Comparison of ENCODE assay signal across 23 mouse cellular contexts in genomic region chr2:71742557-71742956, GRCm38 (mm10). TPM values are rescaled to one million over a fixed set of nuclear protein-coding genes. Genes with fewer than 3 reads are reported as not detected.
DNase-seq lines count a peak whose midpoint lies in the region; ATAC-seq and TF ChIP-seq lines count a peak whose summit lies in the region.
"Had no signal": no experiment of that assay in that cellular context is flagged by ENCODE, and none has a peak within 500 bp of the region (broad histone marks: within the 10 kb centered on the region; RNA-seq: fewer than 3 reads in every experiment).

No protein-coding gene starts in this region.

- H3K9ac ChIP-seq in forebrain, embryonic 13.5 days = no peak overlapping the region
- no peak overlapping the region for H3K9ac ChIP-seq in forebrain, embryonic 11.5 days (ENCODE audit: low read length)
- H3K9ac ChIP-seq in forebrain, embryonic 15.5 days (replicated peaks) = no peak overlapping the region
- no peak overlapping the region for H3K9ac ChIP-seq in forebrain, embryonic 12.5 days
- H3K9ac ChIP-seq in midbrain, embryonic 14.5 days (replicated peaks; ENCODE audit: low read length) = no peak overlapping the region
- H3K9ac ChIP-seq in midbrain, embryonic 11.5 days (ENCODE audit: low read length) = no peak overlapping the region
- H3K9ac ChIP-seq: embryonic facial prominence, embryonic 12.5 days had no signal

- no peak overlapping the region for H3K4me3 ChIP-seq in forebrain, embryonic 13.5 days
- H3K4me3 ChIP-seq in forebrain, embryonic 11.5 days (ENCODE audit: low read depth, low read length) = no peak overlapping the region
- H3K4me3 ChIP-seq in forebrain, embryonic 15.5 days = no peak overlapping the region
- H3K4me3 ChIP-seq in forebrain, embryonic 12.5 days (replicated peaks) = no peak overlapping the region
- no peak overlapping the region for H3K4me3 ChIP-seq in midbrain, embryonic 14.5 days (replicated peaks; ENCODE audit: low read depth, low read length)
- no peak overlapping the region for H3K4me3 ChIP-seq in midbrain, embryonic 11.5 days (ENCODE audit: low read depth, low read length)
- H3K4me3 ChIP-seq: embryonic facial prominence, embryonic 10.5 days; embryonic facial prominence, embryonic 12.5 days had no signal

- H3K4me2 ChIP-seq in forebrain, embryonic 13.5 days = no peak overlapping the region
- H3K4me2 ChIP-seq in forebrain, embryonic 11.5 days (ENCODE audit: low read depth, low read length, severe bottlenecking) = no peak overlapping the region
- no peak overlapping the region for H3K4me2 ChIP-seq in forebrain, embryonic 15.5 days (replicated peaks)
- H3K4me2 ChIP-seq in forebrain, embryonic 12.5 days = no peak overlapping the region
- H3K4me2 ChIP-seq in midbrain, embryonic 14.5 days (ENCODE audit: low read length) = no peak overlapping the region
- H3K4me2 ChIP-seq in midbrain, embryonic 11.5 days = no peak overlapping the region
- H3K4me2 ChIP-seq: embryonic facial prominence, embryonic 12.5 days had no signal

- no peaks in the 10 kb centered on the region for H3K27me3 ChIP-seq in forebrain, embryonic 13.5 days
- no peaks in the 10 kb centered on the region for H3K27me3 ChIP-seq in forebrain, embryonic 11.5 days (ENCODE audit: control insufficient read depth, insufficient read depth, low read length)
- no peaks in the 10 kb centered on the region for H3K27me3 ChIP-seq in forebrain, embryonic 15.5 days
- no peaks in the 10 kb centered on the region for H3K27me3 ChIP-seq in forebrain, embryonic 12.5 days
- 0 out of 2 replicates have a peak, but pooled peaks cover 3% of the 10 kb centered on the region for H3K27me3 ChIP-seq in midbrain, embryonic 14.5 days (ENCODE audit: control insufficient read depth, insufficient read depth, low read length)
- H3K27me3 ChIP-seq in midbrain, embryonic 11.5 days (ENCODE audit: control insufficient read depth, insufficient read depth, low read length) = no peaks in the 10 kb centered on the region; the same call in 1 of the 2 replicates
- H3K27me3 ChIP-seq: CH12.LX; embryonic facial prominence, embryonic 12.5 days; Patski had no signal

- no peaks in the 10 kb centered on the region for H3K9me3 ChIP-seq in forebrain, embryonic 13.5 days (replicated peaks)
- no peaks in the 10 kb centered on the region for H3K9me3 ChIP-seq in forebrain, embryonic 11.5 days (ENCODE audit: control insufficient read depth, low read length)
- H3K9me3 ChIP-seq in forebrain, embryonic 15.5 days = no peaks in the 10 kb centered on the region
- H3K9me3 ChIP-seq in forebrain, embryonic 12.5 days = no peaks in the 10 kb centered on the region
- no peaks in the 10 kb centered on the region for H3K9me3 ChIP-seq in midbrain, embryonic 14.5 days (ENCODE audit: control insufficient read depth, low read length)
- no peaks in the 10 kb centered on the region for H3K9me3 ChIP-seq in midbrain, embryonic 11.5 days (ENCODE audit: control insufficient read depth, low read length)
- H3K9me3 ChIP-seq: embryonic facial prominence, embryonic 10.5 days; embryonic facial prominence, embryonic 12.5 days had no signal

- H3K27ac ChIP-seq in forebrain, embryonic 13.5 days = 0 out of 2 replicates have a peak overlapping the region, but pooled peaks have one; percentile 26
- no peak overlapping the region for H3K27ac ChIP-seq in forebrain, embryonic 11.5 days (ENCODE audit: low read depth, low read length)
- H3K27ac ChIP-seq in forebrain, embryonic 15.5 days (replicated peaks) = peak overlapping the region; percentile 38; the same call in 1 of the 2 replicates
- no peak overlapping the region; the same call in 1 of the 2 replicates for H3K27ac ChIP-seq in forebrain, embryonic 12.5 days
- no peak overlapping the region for H3K27ac ChIP-seq in midbrain, embryonic 14.5 days (replicated peaks; ENCODE audit: low read depth, low read length)
- H3K27ac ChIP-seq in midbrain, embryonic 11.5 days (ENCODE audit: low read depth, low read length) = no peak overlapping the region
- H3K27ac ChIP-seq: embryonic facial prominence, embryonic 10.5 days; embryonic facial prominence, embryonic 12.5 days had no signal

- ATAC-seq in forebrain, embryonic 13.5 days = no peak
- ATAC-seq in forebrain, embryonic 11.5 days (replicated peaks; ENCODE audit: low FRiP score) = no peak
- no peak for ATAC-seq in forebrain, embryonic 15.5 days (replicated peaks)
- ATAC-seq in forebrain, embryonic 12.5 days (ENCODE audit: low FRiP score) = no peak
- ATAC-seq in midbrain, embryonic 14.5 days (ENCODE audit: low FRiP score, low TSS enrichment) = no peak
- ATAC-seq in midbrain, embryonic 11.5 days (ENCODE audit: low FRiP score) = no peak
- ATAC-seq: activated CD4-positive, CD25-positive, alpha-beta regulatory T cell, adult 4 months; CD4-positive, CD25-positive, alpha-beta regulatory T cell, adult 4 months; Patski had no signal

- no peak for TF ChIP-seq CTCF in brain, embryonic 14.5 days (IDR thresholded peaks at IDR 0.05; ENCODE audit: borderline replicate concordance, extremely low read depth, insufficient read depth, insufficient read length)

- peaks cover 36% of the 10 kb centered on the region for H3K4me1 ChIP-seq in forebrain, embryonic 13.5 days
- H3K4me1 ChIP-seq in forebrain, embryonic 11.5 days (replicated peaks; ENCODE audit: control insufficient read depth, insufficient read depth, low read length) = peaks cover 10% of the 10 kb centered on the region; the same call in 1 of the 2 replicates
- H3K4me1 ChIP-seq in forebrain, embryonic 15.5 days = peaks cover 28% of the 10 kb centered on the region
- peaks cover 39% of the 10 kb centered on the region for H3K4me1 ChIP-seq in forebrain, embryonic 12.5 days
- peaks cover 19% of the 10 kb centered on the region for H3K4me1 ChIP-seq in midbrain, embryonic 14.5 days (ENCODE audit: control insufficient read depth, insufficient read depth, low read length)
- peaks cover 24% of the 10 kb centered on the region for H3K4me1 ChIP-seq in midbrain, embryonic 11.5 days (ENCODE audit: control insufficient read depth, insufficient read depth, low read length)

- H3K36me3 ChIP-seq in forebrain, embryonic 13.5 days (ENCODE audit: poor library complexity, severe bottlenecking) = no peaks in the 10 kb centered on the region
- no peaks in the 10 kb centered on the region for H3K36me3 ChIP-seq in forebrain, embryonic 11.5 days (ENCODE audit: control insufficient read depth, insufficient read depth, low read length)
- H3K36me3 ChIP-seq in forebrain, embryonic 15.5 days = no peaks in the 10 kb centered on the region
- no peaks in the 10 kb centered on the region for H3K36me3 ChIP-seq in forebrain, embryonic 12.5 days (replicated peaks)
- no peaks in the 10 kb centered on the region for H3K36me3 ChIP-seq in midbrain, embryonic 14.5 days (ENCODE audit: control insufficient read depth, insufficient read depth, low read length)
- H3K36me3 ChIP-seq in midbrain, embryonic 11.5 days (ENCODE audit: control insufficient read depth, insufficient read depth, low read length) = no peaks in the 10 kb centered on the region
- H3K36me3 ChIP-seq: embryonic facial prominence, embryonic 10.5 days; embryonic facial prominence, embryonic 12.5 days had no signal

- no peak for DNase-seq in forebrain, embryonic 11.5 days (ENCODE audit: low spot score)
- peak; percentile 37 for DNase-seq in midbrain, embryonic 14.5 days
- DNase-seq in midbrain, embryonic 11.5 days (ENCODE audit: low spot score, missing footprints) = no peak
- DNase-seq in brain, embryonic 14.5 days (ENCODE audit: low read depth) = peak; percentile 80
- DNase-seq in cerebellum, adult 8-10 months = no peak
- DNase-seq: adrenal gland, adult 8-10 months; adrenal gland, postnatal 14 days; adrenal gland, postnatal 36 days; B cell, adult 2 months; cerebellum, adult 11 months; cerebellum, adult 18-20 months; cerebellum, adult 9-10 months; cerebellum, postnatal 10 days; cerebellum, postnatal 25 days had no signal

- TF ChIP-seq POLR2A in brain, embryonic 14.5 days (IDR thresholded peaks at IDR 0.05; ENCODE audit: borderline replicate concordance, extremely low read depth, insufficient read depth, insufficient read length, poor library complexity, severe bottlenecking) = no peak

- 27% methylated on average over 4 of the region's 4 CpGs for WGBS in forebrain, embryonic 13.5 days
- WGBS in forebrain, embryonic 11.5 days = 62% methylated on average over 4 of the region's 4 CpGs
- 12% methylated on average over 4 of the region's 4 CpGs for WGBS in forebrain, embryonic 15.5 days
- 46% methylated on average over 4 of the region's 4 CpGs for WGBS in forebrain, embryonic 12.5 days
- WGBS in midbrain, embryonic 14.5 days = 44% methylated on average over 4 of the region's 4 CpGs
- WGBS in midbrain, embryonic 11.5 days = 78% methylated on average over 4 of the region's 4 CpGs

RNA-seq across cellular contexts. Expression of gene Itga6, which starts 2.9 kb away (rescaled TPM):
- 31.1 and 32.0 TPM in 2 replicates for polyA plus RNA-seq in forebrain, embryonic 13.5 days (2015; fragmentation: Nextera tagmentation; extraction: Ambion mirVana)
- polyA plus RNA-seq in forebrain, embryonic 11.5 days (2014; fragmentation: Nextera tagmentation; extraction: Ambion mirVana) = 54.2 and 59.5 TPM in 2 replicates
- 25.7 TPM in 2 replicates for polyA plus RNA-seq in forebrain, embryonic 15.5 days (2015; fragmentation: Nextera tagmentation; extraction: Ambion mirVana)
- polyA plus RNA-seq in forebrain, embryonic 12.5 days (2016; fragmentation: Nextera tagmentation; extraction: Ambion mirVana) = 47.1 and 48.3 TPM in 2 replicates
- polyA plus RNA-seq in midbrain, embryonic 14.5 days (2014; fragmentation: Nextera tagmentation; extraction: Ambion mirVana) = 15.9 and 21.6 TPM in 2 replicates
- 28.5 and 28.7 TPM in 2 replicates for polyA plus RNA-seq in midbrain, embryonic 11.5 days (2014; fragmentation: Nextera tagmentation; extraction: Ambion mirVana)
- 30.7 and 36.8 TPM in 2 replicates for polyA plus RNA-seq in brain, embryonic 14.5 days (2012; rRNA removed)

Comparison
In these comparisons a context has a peak if more than half of its experiments do, and no peak if none do; other contexts are left out.
1. H3K27ac ChIP-seq: peak in forebrain, embryonic 13.5 days (single experiment) and forebrain, embryonic 15.5 days (single experiment); none in forebrain, embryonic 11.5 days (single experiment), forebrain, embryonic 12.5 days (single experiment), midbrain, embryonic 14.5 days (single experiment) and midbrain, embryonic 11.5 days (single experiment).
2. DNase-seq: peak in midbrain, embryonic 14.5 days (single experiment) and brain, embryonic 14.5 days (single experiment); none in forebrain, embryonic 11.5 days (single experiment), midbrain, embryonic 11.5 days (single experiment) and cerebellum, adult 8-10 months (single experiment).